Mouse (Mus musculus): Measurements from ENCODE around the gene Crb3. TPM values are rescaled to one million over a fixed set of nuclear protein-coding genes. Genes with fewer than 3 reads are reported as not detected.

The Crb3 gene
- polyA plus RNA-seq (2012; rRNA removed) = 6.3 and 6.8 TPM in 2 replicates

DNA sequence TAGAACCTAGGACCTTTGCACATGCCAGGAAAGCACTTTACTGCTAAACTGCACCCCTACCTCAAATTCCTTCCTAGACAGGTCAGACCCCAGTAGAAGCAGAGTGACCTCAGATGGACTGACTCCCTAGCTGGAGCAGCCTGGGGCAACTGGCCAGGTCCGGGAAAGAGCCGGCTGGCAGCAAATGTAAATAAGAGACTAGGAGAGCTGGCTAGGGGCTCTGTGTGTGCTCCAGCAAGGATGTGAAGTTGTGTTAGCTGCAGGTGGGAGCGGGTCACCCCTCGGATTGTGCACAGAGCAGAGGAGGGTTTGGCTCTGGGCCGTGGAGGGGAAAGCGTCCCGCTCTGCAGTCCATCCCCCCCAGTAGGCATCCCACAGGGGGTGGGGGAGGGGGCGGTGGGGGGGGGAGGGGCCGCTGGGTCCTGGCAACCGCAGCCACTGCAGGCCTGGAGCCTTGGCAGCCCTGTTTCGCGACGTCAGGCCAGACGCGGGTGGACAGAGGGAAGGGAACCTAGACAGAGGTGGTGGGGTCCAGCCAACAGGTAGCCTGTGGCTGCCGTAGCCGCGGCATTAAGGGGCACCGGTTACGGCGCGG is at the start of gene Crb3:
Crb3 (plus strand) TSS at position 215 of the 595 bp plus-strand sequence.
- H3K27me3 ChIP-seq (ENCODE audit: control insufficient read depth, insufficient read depth, low read length) = 0 out of 2 replicates have a peak, but pooled peaks cover 2% of the 10 kb centered on the region
- TF ChIP-seq POLR2A (IDR thresholded peaks at IDR 0.05; ENCODE audit: low read depth, low read length) = no peak
- no peak for TF ChIP-seq CTCF (IDR thresholded peaks at IDR 0.05; ENCODE audit: extremely low read depth, insufficient read depth, insufficient read length, insufficient replicate concordance)
- WGBS = 15% methylated on average over 19 of the region's 22 CpGs
- no peak for DNase-seq (ENCODE audit: low read depth in 1 of 2, low spot score in 2 of 2)
- no peaks in the 10 kb centered on the region for H3K36me3 ChIP-seq (ENCODE audit: control insufficient read depth, insufficient read depth, low read length)
- H3K4me1 ChIP-seq (ENCODE audit: control insufficient read depth, insufficient read depth, insufficient read length) = peaks cover 18% of the 10 kb centered on the region; the same call in 1 of the 2 replicates
- peak within 1 kb of the TSS; percentile 82 for H3K4me3 ChIP-seq (ENCODE audit: extremely low read depth, insufficient read depth, insufficient read length)
- H3K27ac ChIP-seq (ENCODE audit: insufficient read depth, low read length) = no peak within 1 kb of the TSS

DNA sequence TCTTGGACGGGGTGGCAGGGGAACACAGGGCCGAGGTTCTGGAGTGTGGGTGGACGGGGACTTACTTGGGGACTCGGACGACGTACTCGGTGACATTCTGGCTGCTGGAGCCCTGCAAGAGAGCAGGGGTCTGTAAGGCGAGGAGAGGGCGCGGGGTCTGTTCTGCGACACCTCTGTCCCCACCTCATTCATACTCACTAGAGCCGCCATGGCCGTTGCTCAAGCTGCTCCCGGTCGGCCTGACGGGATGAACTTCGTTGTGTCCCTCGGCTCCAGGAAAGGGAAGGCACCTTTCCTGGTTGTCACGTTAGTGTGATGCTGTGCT is 48.0 kb upstream of the Crb3 start:
- Histone ChIP-seq H3K27me3 (ENCODE audit: control insufficient read depth, insufficient read depth, low read length) (no peaks in the 10 kb centered on the region), H3K27ac (ENCODE audit: insufficient read depth, low read length) (peak overlapping the region; percentile 89), H3K36me3 (ENCODE audit: control insufficient read depth, insufficient read depth, low read length) (peaks cover 9% of the 10 kb centered on the region), H3K4me3 (ENCODE audit: extremely low read depth, insufficient read depth, insufficient read length) (peak overlapping the region; percentile 98), H3K4me1 (ENCODE audit: control insufficient read depth, insufficient read depth, insufficient read length) (peaks cover 4% of the 10 kb centered on the region; the same call in 1 of the 2 replicates)
- DNase-seq (ENCODE audit: low read depth in 1 of 2, low spot score in 2 of 2) = no peak
- no peak for TF ChIP-seq CTCF (IDR thresholded peaks at IDR 0.05; ENCODE audit: extremely low read depth, insufficient read depth, insufficient read length, insufficient replicate concordance)
- WGBS = under 1% methylated on average over 19 of the region's 19 CpGs

DNA sequence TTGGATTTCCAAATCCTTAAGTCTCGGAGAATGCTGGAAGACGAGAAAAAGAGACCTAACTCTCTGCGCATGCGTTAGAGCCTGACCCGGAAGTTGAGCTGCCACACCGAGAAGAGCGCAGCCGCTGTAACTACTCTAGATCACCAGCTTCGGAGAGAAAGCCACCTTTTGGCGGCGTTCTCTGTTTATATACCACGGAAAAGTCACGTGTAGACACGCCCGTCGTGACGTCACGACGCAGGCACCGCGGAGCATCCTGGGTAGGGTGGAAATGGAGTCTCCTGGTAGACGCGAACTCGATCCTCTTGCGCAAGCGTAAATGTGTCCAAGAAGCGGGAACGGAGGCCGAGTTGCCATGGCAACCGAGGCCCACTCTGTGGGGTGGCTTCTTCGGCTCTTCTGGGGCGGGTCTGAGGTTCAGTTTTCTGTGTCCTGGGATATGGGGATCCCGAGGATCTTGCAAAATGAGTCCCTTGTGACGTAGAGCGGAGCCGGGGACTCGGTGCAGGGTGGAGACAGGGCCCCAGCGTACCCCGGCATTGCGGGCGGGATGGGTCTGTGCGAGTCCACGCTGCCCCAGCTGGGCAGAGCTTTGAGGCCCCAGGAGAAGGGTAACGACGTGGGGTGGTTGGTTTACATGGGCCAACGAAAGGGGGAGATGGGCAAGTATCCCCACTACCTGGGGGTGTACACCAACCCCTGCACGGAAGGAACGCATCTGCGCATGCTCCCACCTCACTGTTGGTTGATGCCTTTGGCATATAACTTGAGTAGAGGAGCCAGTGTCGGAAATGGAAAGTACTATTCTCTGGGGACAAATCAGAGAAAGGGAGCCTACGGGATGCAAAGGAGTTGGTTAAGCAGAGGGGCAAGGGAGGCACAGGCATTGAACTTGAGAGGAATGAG is 47.4 kb upstream of the Crb3 start, which contains the start of the genes Gtf2f1 and Gm17949:
Gtf2f1 (minus strand) TSS at position 53 of the 906 bp plus-strand sequence.
Gm17949 (plus strand) TSS at position 234 of the 906 bp plus-strand sequence.
- Histone ChIP-seq H3K27ac (ENCODE audit: insufficient read depth, low read length) (peak within 1 kb of the TSS; percentile 89), H3K4me3 (ENCODE audit: extremely low read depth, insufficient read depth, insufficient read length) (peak within 1 kb of the TSS; percentile 98), H3K36me3 (ENCODE audit: control insufficient read depth, insufficient read depth, low read length) (peaks cover 9% of the 10 kb centered on the region), H3K27me3 (ENCODE audit: control insufficient read depth, insufficient read depth, low read length) (no peaks in the 10 kb centered on the region), H3K4me1 (ENCODE audit: control insufficient read depth, insufficient read depth, insufficient read length) (peaks cover 4% of the 10 kb centered on the region; the same call in 1 of the 2 replicates)
- WGBS = 1% methylated on average over 51 of the region's 51 CpGs
- peak; percentile 82 to 98 for DNase-seq (ENCODE audit: low read depth in 1 of 2, low spot score in 2 of 2)
- TF ChIP-seq POLR2A (IDR thresholded peaks at IDR 0.05; ENCODE audit: low read depth, low read length) (peak; percentile 98), CTCF (IDR thresholded peaks at IDR 0.05; ENCODE audit: extremely low read depth, insufficient read depth, insufficient read length, insufficient replicate concordance) (no peak)

DNA sequence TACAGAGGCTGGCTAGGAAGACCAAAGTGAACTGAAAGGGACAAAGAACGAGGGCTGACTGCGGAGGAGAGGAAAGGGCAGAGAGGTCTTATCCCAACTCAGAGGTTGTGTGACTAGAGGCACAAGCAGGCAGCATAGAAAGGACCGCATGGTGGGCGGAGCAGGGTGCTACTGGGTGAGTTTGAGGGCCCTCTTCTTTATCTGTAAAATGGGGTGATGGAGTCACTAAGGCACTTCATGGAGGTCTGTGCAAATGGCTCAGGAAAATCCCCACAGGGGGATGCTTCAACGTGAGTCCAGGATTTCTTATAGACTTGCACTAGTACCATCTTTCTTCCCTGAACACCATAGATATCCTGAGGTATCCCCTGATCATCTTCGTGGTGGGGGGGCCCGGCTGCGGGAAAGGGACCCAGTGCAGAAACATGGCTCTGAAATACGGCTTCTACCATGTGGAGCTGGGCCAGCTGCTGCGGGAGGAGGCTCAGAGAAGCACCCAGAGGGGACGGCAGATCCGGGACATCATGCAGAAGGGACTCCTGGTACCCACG is 46.6 kb upstream of the Crb3 start:
- no peak overlapping the region for H3K27ac ChIP-seq (ENCODE audit: insufficient read depth, low read length)

DNA sequence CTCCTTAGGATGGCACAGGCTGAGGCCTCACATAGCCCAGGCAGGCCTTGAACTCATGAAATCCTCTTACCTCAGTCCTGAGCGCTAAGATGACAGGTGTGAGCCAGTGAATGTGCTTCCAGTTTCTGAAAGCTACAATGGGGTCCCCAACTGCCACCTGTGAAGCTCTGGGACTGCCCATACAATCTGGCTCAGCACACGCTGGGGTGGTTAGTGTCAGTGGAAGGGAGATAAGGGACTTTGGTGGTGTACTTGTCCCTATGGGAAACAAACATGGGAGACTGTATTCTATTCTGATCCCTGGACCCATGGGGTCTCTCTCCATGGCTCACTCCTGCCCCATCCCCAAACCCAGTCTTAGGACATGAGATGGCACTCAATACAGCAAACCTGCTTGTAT is 39.2 kb upstream of the Crb3 start:
- no peaks in the 10 kb centered on the region; the same call in 1 of the 2 replicates for H3K4me1 ChIP-seq (ENCODE audit: control insufficient read depth, insufficient read depth, insufficient read length)

More for the DNA sequence above, 46.6 kb upstream of the Crb3 start:
- Histone ChIP-seq H3K27me3 (ENCODE audit: control insufficient read depth, insufficient read depth, low read length) (no peaks in the 10 kb centered on the region), H3K4me1 (ENCODE audit: control insufficient read depth, insufficient read depth, insufficient read length) (peaks cover 4% of the 10 kb centered on the region; the same call in 1 of the 2 replicates), H3K36me3 (ENCODE audit: control insufficient read depth, insufficient read depth, low read length) (peaks cover 3% of the 10 kb centered on the region), H3K4me3 (ENCODE audit: extremely low read depth, insufficient read depth, insufficient read length) (peak overlapping the region; percentile 71; the same call in 1 of the 2 replicates)
- TF ChIP-seq CTCF (IDR thresholded peaks at IDR 0.05; ENCODE audit: extremely low read depth, insufficient read depth, insufficient read length, insufficient replicate concordance) (no peak), POLR2A (IDR thresholded peaks at IDR 0.05; ENCODE audit: low read depth, low read length) (no peak)
- 85% methylated on average over 13 of the region's 13 CpGs for WGBS
- no peak for DNase-seq (ENCODE audit: low read depth in 1 of 2, low spot score in 2 of 2)

DNA sequence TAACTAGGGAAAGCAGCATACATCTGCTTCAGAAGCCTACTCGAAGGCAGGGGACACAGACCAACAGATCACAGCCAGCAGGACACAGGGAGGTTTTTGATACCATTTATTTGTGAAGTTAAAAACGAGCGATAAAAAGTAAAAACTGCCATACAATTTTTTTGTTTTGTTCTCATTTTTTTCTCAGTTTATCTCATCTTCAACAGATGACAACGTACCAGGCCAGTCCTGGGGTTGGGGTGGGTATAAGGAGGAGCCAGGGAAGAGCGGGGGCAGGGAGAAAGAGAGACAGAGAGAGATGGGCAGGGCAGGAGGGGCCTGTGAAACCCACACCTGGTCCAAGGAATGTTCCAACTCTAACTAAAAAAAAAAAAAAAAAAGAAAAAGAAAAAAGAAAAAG is 37.9 kb upstream of the Crb3 start:
- DNase-seq (ENCODE audit: low read depth in 1 of 2, low spot score in 2 of 2) = no peak
- Histone ChIP-seq H3K4me3 (ENCODE audit: extremely low read depth, insufficient read depth, insufficient read length) (no peak overlapping the region), H3K4me1 (ENCODE audit: control insufficient read depth, insufficient read depth, insufficient read length) (no peaks in the 10 kb centered on the region; the same call in 1 of the 2 replicates), H3K27me3 (ENCODE audit: control insufficient read depth, insufficient read depth, low read length) (no peaks in the 10 kb centered on the region), H3K27ac (ENCODE audit: insufficient read depth, low read length) (no peak overlapping the region), H3K36me3 (ENCODE audit: control insufficient read depth, insufficient read depth, low read length) (peaks cover 47% of the 10 kb centered on the region)
- TF ChIP-seq POLR2A (IDR thresholded peaks at IDR 0.05; ENCODE audit: low read depth, low read length) (no peak), CTCF (IDR thresholded peaks at IDR 0.05; ENCODE audit: extremely low read depth, insufficient read depth, insufficient read length, insufficient replicate concordance) (no peak)
- WGBS = 80% methylated on average over 5 of the region's 5 CpGs

More for the DNA sequence above, 39.2 kb upstream of the Crb3 start:
- Histone ChIP-seq H3K4me3 (ENCODE audit: extremely low read depth, insufficient read depth, insufficient read length) (no peak overlapping the region), H3K27ac (ENCODE audit: insufficient read depth, low read length) (no peak overlapping the region), H3K27me3 (ENCODE audit: control insufficient read depth, insufficient read depth, low read length) (no peaks in the 10 kb centered on the region), H3K36me3 (ENCODE audit: control insufficient read depth, insufficient read depth, low read length) (peaks cover 35% of the 10 kb centered on the region)
- WGBS = 86% methylated on average over 2 of the region's 2 CpGs
- DNase-seq (ENCODE audit: low read depth in 1 of 2, low spot score in 2 of 2) = no peak
- TF ChIP-seq POLR2A (IDR thresholded peaks at IDR 0.05; ENCODE audit: low read depth, low read length) (no peak), CTCF (IDR thresholded peaks at IDR 0.05; ENCODE audit: extremely low read depth, insufficient read depth, insufficient read length, insufficient replicate concordance) (no peak)
